Comparison of ENCODE assay signal across 21 mouse cellular contexts in genomic region chr4:89177514-89178307, GRCm38 (mm10). TPM values are rescaled to one million over a fixed set of nuclear protein-coding genes. Genes with fewer than 3 reads are reported as not detected.
DNase-seq lines count a peak whose midpoint lies in the region; ATAC-seq and TF ChIP-seq lines count a peak whose summit lies in the region.
"Had no signal": no experiment of that assay in that cellular context is flagged by ENCODE, and none has a peak within 500 bp of the region (broad histone marks: within the 10 kb centered on the region; RNA-seq: fewer than 3 reads in every experiment).

No protein-coding gene starts in this region.

- H3K4me3 ChIP-seq in embryonic fibroblast, embryonic 13.5 days (ENCODE audit: insufficient read depth, low read length) = no peak overlapping the region
- H3K4me3 ChIP-seq: embryonic facial prominence, embryonic 15.5 days; forebrain, embryonic 13.5 days; hindbrain, embryonic 10.5 days; liver, embryonic 15.5 days; megakaryocyte, embryonic 14.5 days had no signal

- TF ChIP-seq POLR2A in embryonic fibroblast, embryonic 13.5 days (IDR thresholded peaks at IDR 0.05; ENCODE audit: low read depth, low read length) = no peak

- ATAC-seq in erythroblast, adult 5-6 weeks (replicated peaks; ENCODE audit: low FRiP score, poor library complexity, severe bottlenecking) = no peak
- ATAC-seq in monocyte, adult 5-6 weeks (replicated peaks; ENCODE audit: insufficient number of reproducible peaks, low FRiP score, low TSS enrichment, poor library complexity, severe bottlenecking) = no peak
- ATAC-seq: forebrain, embryonic 13.5 days; hindbrain, postnatal 0 days had no signal

- 0 out of 2 replicates have a peak, but pooled peaks cover 3% of the 10 kb centered on the region for H3K4me1 ChIP-seq in embryonic fibroblast, embryonic 13.5 days (ENCODE audit: control insufficient read depth, insufficient read depth, low read length)
- H3K4me1 ChIP-seq: embryonic facial prominence, embryonic 15.5 days; forebrain, embryonic 13.5 days; hindbrain, embryonic 10.5 days; liver, embryonic 15.5 days had no signal

- TF ChIP-seq CTCF in embryonic fibroblast, embryonic 13.5 days (IDR thresholded peaks at IDR 0.05; ENCODE audit: borderline replicate concordance, insufficient read depth, low read length) = no peak

- peak overlapping the region; percentile 2; the same call in 1 of the 2 replicates for H3K27ac ChIP-seq in embryonic fibroblast, embryonic 13.5 days (ENCODE audit: insufficient read depth, low read length)
- H3K27ac ChIP-seq: embryonic facial prominence, embryonic 15.5 days; forebrain, embryonic 13.5 days; hindbrain, embryonic 10.5 days; hindbrain, postnatal 0 days; liver, embryonic 15.5 days had no signal

- peak; percentile 66 for DNase-seq in heart, adult 11 months
- DNase-seq in heart, adult 9 months (ENCODE audit: low spot score in 2 of 2) = no peak
- peak; percentile 79 for DNase-seq in 416B (ENCODE audit: low read depth)
- peak; percentile 41 for DNase-seq in kidney, postnatal 14 days
- no peak for DNase-seq in spleen, adult 12 weeks (ENCODE audit: low spot score)
- DNase-seq: adrenal gland, postnatal 10 days; cerebellum, postnatal 10 days; gastrocnemius, postnatal 14 days; lung, postnatal 14 days; midbrain, embryonic 14.5 days; right cerebral cortex, postnatal 14 days; thymus, adult 2 months had no signal

RNA-seq across cellular contexts. Expression of gene Mtap, which starts 40.8 kb away (rescaled TPM):
- polyA plus RNA-seq in embryonic fibroblast, embryonic 13.5 days (2011; ENCODE audit: insufficient read length, low read depth, missing spikeins) = 86.7 and 92.6 TPM in 2 replicates
- total RNA-seq in erythroblast, adult 5-6 weeks (2015; ENCODE audit: low replicate concordance) = 4.2 and 4.8 TPM in 2 replicates
- total RNA-seq in erythroblast, adult 5-6 weeks (2017; ENCODE audit: low replicate concordance) = 2.6 and 3.2 TPM in 2 replicates
- total RNA-seq in monocyte, adult 5-6 weeks (2017) = 12.1 to 25.9 TPM (median 24.6 TPM) in 3 replicates

Comparison
In these comparisons a context has a peak if more than half of its experiments do, and no peak if none do; other contexts are left out.
1. DNase-seq: peak in heart, adult 11 months (single experiment), 416B (single experiment) and kidney, postnatal 14 days (single experiment); none in heart, adult 9 months (0 of 2) and spleen, adult 12 weeks (single experiment).